ENCODE assay signal across 8 mouse cellular contexts in genomic region chr4:130292271-130292670, GRCm38 (mm10). TPM values are rescaled to one million over a fixed set of nuclear protein-coding genes. Genes with fewer than 3 reads are reported as not detected.
DNase-seq lines count a peak whose midpoint lies in the region; ATAC-seq lines count a peak whose summit lies in the region.

No protein-coding gene starts in this region.

- no peak overlapping the region for H3K4me2 ChIP-seq in forebrain, embryonic 14.5 days (ENCODE audit: low read length)
- no peak overlapping the region for H3K4me2 ChIP-seq in hindbrain, embryonic 15.5 days

- H3K27ac ChIP-seq in forebrain, embryonic 14.5 days (ENCODE audit: low read depth, low read length) = no peak overlapping the region
- no peak overlapping the region for H3K27ac ChIP-seq in hindbrain, embryonic 15.5 days (replicated peaks)

- DNase-seq in NIH3T3 (ENCODE audit: low read depth) = peak; percentile 91
- DNase-seq in cerebellum, adult 11 months = peak; percentile 83
- peak; percentile 86 for DNase-seq in forebrain, embryonic 14.5 days (ENCODE audit: low spot score)
- DNase-seq in left cerebral cortex, adult 18-20 months (ENCODE audit: low spot score in 2 of 2) = peak; percentile 60 to 82
- DNase-seq in skeletal muscle tissue, adult 2 months (ENCODE audit: low read depth, low spot score) = peak; percentile 78

- H3K9me3 ChIP-seq in forebrain, embryonic 14.5 days (replicated peaks; ENCODE audit: control insufficient read depth, low read length) = no peaks in the 10 kb centered on the region
- no peaks in the 10 kb centered on the region for H3K9me3 ChIP-seq in hindbrain, embryonic 15.5 days

- H3K27me3 ChIP-seq in forebrain, embryonic 14.5 days (replicated peaks; ENCODE audit: control insufficient read depth, insufficient read depth, low read length) = no peaks in the 10 kb centered on the region
- H3K27me3 ChIP-seq in hindbrain, embryonic 15.5 days = no peaks in the 10 kb centered on the region

- H3K4me1 ChIP-seq in forebrain, embryonic 14.5 days (ENCODE audit: control insufficient read depth, insufficient read depth, low read length) = no peaks in the 10 kb centered on the region
- H3K4me1 ChIP-seq in hindbrain, embryonic 15.5 days (replicated peaks) = no peaks in the 10 kb centered on the region

- ATAC-seq in forebrain, embryonic 14.5 days = peak; percentile 58; the same call in 1 of the 2 replicates
- 0 out of 2 replicates have a peak, but pooled peaks have one; percentile 48 for ATAC-seq in hindbrain, embryonic 15.5 days (ENCODE audit: low FRiP score, low read depth)
- ATAC-seq in megakaryocyte progenitor cell, adult 5-6 weeks (replicated peaks; ENCODE audit: poor library complexity) = peak; percentile 53
- ATAC-seq in inflammation-experienced regulatory T-cells, adult 6 months = no peak

- H3K9ac ChIP-seq in forebrain, embryonic 14.5 days (ENCODE audit: low read length) = no peak overlapping the region
- H3K9ac ChIP-seq in hindbrain, embryonic 15.5 days = no peak overlapping the region

- WGBS in forebrain, embryonic 14.5 days = 3% methylated on average over 4 of the region's 4 CpGs
- WGBS in hindbrain, embryonic 15.5 days = 2% methylated on average over 4 of the region's 4 CpGs

- H3K4me3 ChIP-seq in forebrain, embryonic 14.5 days (ENCODE audit: low read depth, low read length) = no peak overlapping the region
- H3K4me3 ChIP-seq in hindbrain, embryonic 15.5 days = no peak overlapping the region

- no peaks in the 10 kb centered on the region for H3K36me3 ChIP-seq in forebrain, embryonic 14.5 days (ENCODE audit: control insufficient read depth, insufficient read depth, low read length)
- no peaks in the 10 kb centered on the region for H3K36me3 ChIP-seq in hindbrain, embryonic 15.5 days

RNA-seq across cellular contexts. Expression of gene Serinc2, which starts 13.3 kb away (rescaled TPM):
- polyA plus RNA-seq in forebrain, embryonic 14.5 days (2014; fragmentation: Nextera tagmentation; extraction: Ambion mirVana) = 79.1 and 93.9 TPM in 2 replicates
- polyA plus RNA-seq in hindbrain, embryonic 15.5 days (2015; fragmentation: Nextera tagmentation; extraction: Ambion mirVana) = 36.3 and 37.5 TPM in 2 replicates
- 10 to 100 TPM; 11.5 to 12.8 TPM for total RNA-seq in left cerebral cortex, adult 18-20 months (2021)
- 0.07 TPM in 1 of 2 replicates, not detected in the other for total RNA-seq in megakaryocyte progenitor cell, adult 5-6 weeks (2015)
- total RNA-seq in megakaryocyte progenitor cell, adult 5-6 weeks (2017) = not detected in 2 replicates
- polyA plus RNA-seq in inflammation-experienced regulatory T-cells, adult 6 months (2017; shearing (Covaris generic)) = under 1 TPM in 2 of 3 experiments, not detected in 1; 0.39 to 0.75 TPM

RNA-seq across cellular contexts. Expression of gene Fabp3, which starts 16.1 kb away (rescaled TPM):
- polyA plus RNA-seq in forebrain, embryonic 14.5 days (2014; fragmentation: Nextera tagmentation; extraction: Ambion mirVana) = 107 and 121 TPM in 2 replicates
- polyA plus RNA-seq in hindbrain, embryonic 15.5 days (2015; fragmentation: Nextera tagmentation; extraction: Ambion mirVana) = 265 and 266 TPM in 2 replicates
- 100 to 1,000 TPM; 135 to 150 TPM for total RNA-seq in left cerebral cortex, adult 18-20 months (2021)
- not detected in 2 replicates for total RNA-seq in megakaryocyte progenitor cell, adult 5-6 weeks (2015)
- total RNA-seq in megakaryocyte progenitor cell, adult 5-6 weeks (2017) = not detected in 2 replicates
- polyA plus RNA-seq in inflammation-experienced regulatory T-cells, adult 6 months (2017; shearing (Covaris generic)) = 1 to 10 TPM in 1 of 3 experiments, not detected in 2; 1.6 TPM

RNA-seq across cellular contexts. Expression of gene Gm10570, which starts 16.2 kb away (rescaled TPM):
- 0.63 and 0.80 TPM in 2 replicates for polyA plus RNA-seq in forebrain, embryonic 14.5 days (2014; fragmentation: Nextera tagmentation; extraction: Ambion mirVana)
- 1.9 TPM in 2 replicates for polyA plus RNA-seq in hindbrain, embryonic 15.5 days (2015; fragmentation: Nextera tagmentation; extraction: Ambion mirVana)
- under 1 TPM in 1 of 2 experiments, not detected in 1; 0.75 TPM for total RNA-seq in left cerebral cortex, adult 18-20 months (2021)
- total RNA-seq in megakaryocyte progenitor cell, adult 5-6 weeks (2015) = not detected in 2 replicates
- not detected in 2 replicates for total RNA-seq in megakaryocyte progenitor cell, adult 5-6 weeks (2017)
- not detected for polyA plus RNA-seq in inflammation-experienced regulatory T-cells, adult 6 months (2017; shearing (Covaris generic))

Comparison
In these comparisons a context has a peak if more than half of its experiments do, and no peak if none do; other contexts are left out.
1. RNA of gene Serinc2, which starts 13.3 kb away (polyA plus RNA-seq): 79.1 to 93.9 TPM in forebrain, embryonic 14.5 days and 36.3 to 37.5 TPM in hindbrain, embryonic 15.5 days; 0.39 to 0.75 TPM in inflammation-experienced regulatory T-cells, adult 6 months; every median in the first group is over 10 times any median in the second.
2. RNA of gene Fabp3, which starts 16.1 kb away (polyA plus RNA-seq): 265 to 266 TPM in hindbrain, embryonic 15.5 days and 107 to 121 TPM in forebrain, embryonic 14.5 days; 1.6 TPM in inflammation-experienced regulatory T-cells, adult 6 months; every median in the first group is over 10 times any median in the second.
3. Peak in every context shown above with its lines, with median percentiles within 50 percentile points of each other: DNase-seq.